Mouse (Mus musculus): ENCODE measurements at regions not wholly inside any gene's neighbourhood (a gene's known extent, or its start where the extent isn't known, plus 50 kb on each side); places are given as distances from the start of the nearest gene placed in this dataset.
"Not testable (repeated sequence)": the region's sequence is repeated elsewhere in the genome, so short reads cannot be mapped to it uniquely, and the experiment has no call there.

GRCm38 (mm10) chr8:20121391-20121909 lies 218.3 kb downstream of the Gm31371 start:
- not testable (repeated sequence) for DNase-seq (ENCODE audit: low read depth, low spot score)
- 90% methylated on average over 10 of the region's 11 CpGs for WGBS

GRCm38 (mm10) chr8:20122067-20122925 lies 219.1 kb downstream of the Gm31371 start:
- 10% methylated on average over 70 of the region's 72 CpGs for WGBS
- DNase-seq (ENCODE audit: low read depth, low spot score) = peak; percentile 84

- not testable (repeated sequence) for DNase-seq (ENCODE audit: low read depth, low spot score)
These were observed 220.4 kb downstream of the Gm31371 start for GRCm38 (mm10) chr8:20123545-20123944.

GRCm38 (mm10) chr8:20135626-20136025 lies 227.4 kb downstream of the Gm15319 start:
- DNase-seq (ENCODE audit: low read depth, low spot score) = not testable (repeated sequence)
- 100% methylated on average over 1 of the region's 1 CpGs for WGBS

More at GRCm38 (mm10) chr8:20123545-20123944, 220.4 kb downstream of the Gm31371 start:
- WGBS = 77% methylated on average over 5 of the region's 5 CpGs

GRCm38 (mm10) chr8:20145436-20145835 lies 217.6 kb downstream of the Gm15319 start:
- not testable (repeated sequence) for DNase-seq (ENCODE audit: low read depth, low spot score)
- WGBS = 79% methylated on average over 4 of the region's 4 CpGs

GRCm38 (mm10) chr8:20151317-20152047 lies 211.5 kb downstream of the Gm15319 start:
- 87% methylated on average over 9 of the region's 11 CpGs for WGBS
- not testable (repeated sequence) for DNase-seq (ENCODE audit: low read depth, low spot score)

- 100% methylated on average over 1 of the region's 1 CpGs for WGBS
- DNase-seq (ENCODE audit: low read depth, low spot score) = not testable (repeated sequence)
These were observed 208.9 kb downstream of the Gm15319 start for GRCm38 (mm10) chr8:20154091-20154490.
